Mouse (Mus musculus): ENCODE results near the gene Acsbg2. TPM values are rescaled to one million over a fixed set of nuclear protein-coding genes. Genes with fewer than 3 reads are reported as not detected.

Gene Acsbg2
- polyA plus RNA-seq, 1 experiment from 2014 or later = not detected

- no peak overlapping the region for H3K9ac ChIP-seq
- no peaks in the 10 kb centered on the region for H3K9me3 ChIP-seq
- no peak overlapping the region for H3K27ac ChIP-seq
- H3K27me3 ChIP-seq = no peaks in the 10 kb centered on the region
- no peak for ATAC-seq (ENCODE audit: low FRiP score)
- peaks cover 60% of the 10 kb centered on the region for H3K36me3 ChIP-seq (replicated peaks)
- H3K4me3 ChIP-seq (replicated peaks) = no peak overlapping the region
- H3K4me1 ChIP-seq = no peaks in the 10 kb centered on the region
- no peak overlapping the region for H3K4me2 ChIP-seq
- 99% methylated on average over 2 of the region's 2 CpGs for WGBS
Measured at GRCm38 (mm10) chr17:56890018-56890417, 15.8 kb upstream of the Acsbg2 start.

- Histone ChIP-seq H3K4me2 (no peak overlapping the region), H3K4me3 (replicated peaks) (no peak overlapping the region), H3K36me3 (replicated peaks) (peaks cover 40% of the 10 kb centered on the region), H3K27ac (no peak overlapping the region), H3K4me1 (no peaks in the 10 kb centered on the region), H3K27me3 (no peaks in the 10 kb centered on the region), H3K9me3 (no peaks in the 10 kb centered on the region), H3K9ac (no peak overlapping the region)
- 90% methylated on average over 2 of the region's 3 CpGs for WGBS
- no peak for ATAC-seq (ENCODE audit: low FRiP score)
Measured at GRCm38 (mm10) chr17:56888050-56888449, 13.8 kb upstream of the Acsbg2 start.

- Histone ChIP-seq H3K4me3 (replicated peaks) (no peak overlapping the region), H3K4me1 (no peaks in the 10 kb centered on the region), H3K27ac (no peak overlapping the region), H3K4me2 (no peak overlapping the region), H3K9me3 (no peaks in the 10 kb centered on the region), H3K9ac (no peak overlapping the region), H3K36me3 (replicated peaks) (peaks cover 12% of the 10 kb centered on the region), H3K27me3 (no peaks in the 10 kb centered on the region)
- ATAC-seq (ENCODE audit: low FRiP score) = no peak
- WGBS = 93% methylated on average over 17 of the region's 17 CpGs
Measured at GRCm38 (mm10) chr17:56884809-56885208, 10.6 kb upstream of the Acsbg2 start.

- WGBS = 88% methylated on average over 5 of the region's 5 CpGs
- no peak overlapping the region for H3K27ac ChIP-seq
- no peaks in the 10 kb centered on the region for H3K4me1 ChIP-seq
- H3K4me3 ChIP-seq (replicated peaks) = no peak overlapping the region
- H3K4me2 ChIP-seq = no peak overlapping the region
- H3K9ac ChIP-seq = no peak overlapping the region
- no peaks in the 10 kb centered on the region for H3K27me3 ChIP-seq
- no peak for ATAC-seq (ENCODE audit: low FRiP score)
- H3K36me3 ChIP-seq (replicated peaks) = peaks cover 7% of the 10 kb centered on the region
- H3K9me3 ChIP-seq = no peaks in the 10 kb centered on the region
Measured at GRCm38 (mm10) chr17:56884331-56884730, 10.1 kb upstream of the Acsbg2 start.

- Histone ChIP-seq H3K4me2 (no peak overlapping the region), H3K36me3 (replicated peaks) (peaks cover under 1% of the 10 kb centered on the region; the same call in 1 of the 2 replicates), H3K9ac (no peak overlapping the region), H3K27me3 (no peaks in the 10 kb centered on the region), H3K27ac (no peak overlapping the region), H3K4me1 (no peaks in the 10 kb centered on the region), H3K4me3 (replicated peaks) (no peak overlapping the region), H3K9me3 (no peaks in the 10 kb centered on the region)
- WGBS = 58% methylated on average over 17 of the region's 17 CpGs
- ATAC-seq (ENCODE audit: low FRiP score) = no peak
Measured at GRCm38 (mm10) chr17:56883612-56884011, 9.4 kb upstream of the Acsbg2 start.

DNA sequence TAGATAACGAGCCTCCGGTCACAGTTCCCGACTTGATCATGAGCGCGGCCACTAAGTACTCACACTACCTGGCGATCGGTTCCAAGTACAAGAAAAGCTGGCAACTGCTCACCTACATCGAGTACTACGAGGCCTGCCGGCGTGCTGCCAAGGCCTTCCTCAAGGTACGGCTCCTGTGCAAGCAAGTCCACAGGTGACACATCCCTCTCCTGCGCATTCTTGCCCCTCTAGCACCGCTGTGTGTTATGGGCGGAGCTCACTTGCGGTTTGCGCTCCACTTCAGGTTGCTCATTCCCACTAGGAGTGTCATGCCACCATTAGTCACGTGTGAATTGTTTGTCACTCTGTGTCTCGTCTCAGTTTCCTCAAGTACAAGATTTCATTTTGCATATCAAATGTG is 3.2 kb upstream of the Acsbg2 start:
- Histone ChIP-seq H3K9ac (no peak overlapping the region), H3K36me3 (replicated peaks) (no peaks in the 10 kb centered on the region), H3K9me3 (no peaks in the 10 kb centered on the region), H3K4me1 (no peaks in the 10 kb centered on the region), H3K27ac (no peak overlapping the region), H3K4me3 (replicated peaks) (no peak overlapping the region), H3K27me3 (no peaks in the 10 kb centered on the region), H3K4me2 (no peak overlapping the region)
- no peak for ATAC-seq (ENCODE audit: low FRiP score)
- WGBS = 92% methylated on average over 19 of the region's 19 CpGs

DNA sequence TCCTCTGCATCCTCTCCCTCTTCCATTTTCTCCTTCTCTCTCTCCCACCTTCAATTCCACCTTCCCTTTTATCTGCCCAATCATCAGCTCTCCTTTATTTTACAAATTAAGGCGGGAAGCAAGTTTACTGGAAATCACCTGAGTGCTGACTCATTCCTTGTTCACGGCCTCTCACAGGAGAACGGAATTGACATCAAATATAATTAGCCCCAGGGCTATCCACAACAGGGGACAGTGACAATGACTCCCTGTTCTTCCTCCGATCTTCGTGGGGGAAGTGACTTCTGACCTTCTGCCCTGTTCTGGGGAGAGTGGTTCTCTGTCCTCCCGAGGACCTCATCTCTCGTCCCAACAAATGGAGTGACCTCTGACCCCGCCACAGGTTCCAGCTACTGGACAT is 2.7 kb upstream of the Acsbg2 start:
- Histone ChIP-seq H3K36me3 (replicated peaks) (no peaks in the 10 kb centered on the region), H3K27me3 (no peaks in the 10 kb centered on the region), H3K9ac (no peak overlapping the region), H3K27ac (no peak overlapping the region), H3K4me1 (no peaks in the 10 kb centered on the region), H3K9me3 (no peaks in the 10 kb centered on the region), H3K4me3 (replicated peaks) (no peak overlapping the region), H3K4me2 (no peak overlapping the region)
- no peak for ATAC-seq (ENCODE audit: low FRiP score)
- 75% methylated on average over 8 of the region's 8 CpGs for WGBS

DNA sequence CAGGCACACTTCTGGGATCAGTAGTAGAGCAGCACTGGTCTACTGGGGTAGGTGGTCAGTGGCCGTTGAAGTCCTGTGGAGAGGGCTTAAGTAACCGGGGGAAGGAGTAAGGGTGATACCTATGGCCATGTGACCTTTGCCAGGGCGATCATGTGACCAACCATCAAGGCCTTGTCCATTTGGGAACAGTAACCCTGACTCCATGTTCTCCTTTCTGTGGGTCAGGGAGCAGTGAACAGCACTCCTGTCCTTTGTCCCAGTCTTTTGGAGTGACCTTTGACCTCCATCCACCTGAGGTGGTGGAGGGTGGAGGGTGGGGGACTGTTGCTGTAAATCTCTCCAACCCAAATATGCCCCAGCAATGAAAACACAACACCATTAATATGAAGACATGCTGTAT is 2.2 kb upstream of the Acsbg2 start:
- 85% methylated on average over 3 of the region's 3 CpGs for WGBS
- Histone ChIP-seq H3K4me1 (no peaks in the 10 kb centered on the region), H3K36me3 (replicated peaks) (no peaks in the 10 kb centered on the region), H3K4me2 (no peak overlapping the region), H3K4me3 (replicated peaks) (no peak overlapping the region), H3K27me3 (no peaks in the 10 kb centered on the region), H3K9me3 (no peaks in the 10 kb centered on the region), H3K27ac (no peak overlapping the region), H3K9ac (no peak overlapping the region)
- ATAC-seq (ENCODE audit: low FRiP score) = no peak

DNA sequence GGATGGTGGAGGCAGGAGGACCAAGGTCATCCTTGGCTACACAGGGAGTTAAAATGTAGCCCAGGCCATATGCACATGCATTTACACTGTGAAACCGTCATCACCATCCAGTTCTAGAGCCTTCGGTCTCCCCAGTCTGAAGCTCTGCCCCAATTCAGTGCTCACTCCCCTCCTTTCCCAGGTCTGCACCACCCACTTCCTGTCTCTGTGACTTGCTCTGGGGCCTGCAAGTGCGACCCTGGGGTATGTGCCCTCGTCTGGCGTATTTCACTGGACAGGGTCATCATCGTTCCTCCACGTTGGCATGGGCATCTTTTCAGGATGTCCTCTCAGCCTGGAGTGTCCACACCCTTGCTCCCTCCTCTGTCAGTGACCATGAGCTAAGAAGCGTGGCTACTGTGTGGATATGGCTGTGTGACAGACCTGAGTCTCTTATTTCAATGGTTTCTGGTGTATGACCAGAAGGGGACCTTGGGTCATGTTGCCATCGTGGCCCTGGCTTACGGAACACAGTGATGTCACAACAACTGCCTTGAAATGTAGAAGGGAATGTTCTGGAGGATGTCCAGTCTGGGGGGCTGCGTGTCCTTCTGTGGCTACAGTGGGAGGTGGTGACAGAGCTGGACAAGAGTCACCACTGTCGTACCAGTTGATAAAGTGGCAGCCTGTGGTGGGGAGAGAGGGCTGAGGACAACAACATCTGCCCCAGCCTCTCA is 847 bp upstream of the Acsbg2 start, which contains the start of gene 1700061G19Rik:
Gene 1700061G19Rik, plus strand, starts transcription at position 542 of the 716 bp plus-strand sequence.
- no peaks in the 10 kb centered on the region for H3K9me3 ChIP-seq
- no peaks in the 10 kb centered on the region for H3K4me1 ChIP-seq
- H3K9ac ChIP-seq = no peak within 1 kb of the TSS
- H3K4me3 ChIP-seq (replicated peaks) = no peak within 1 kb of the TSS
- 86% methylated on average over 12 of the region's 12 CpGs for WGBS
- no peak for ATAC-seq (ENCODE audit: low FRiP score)
- H3K27me3 ChIP-seq = no peaks in the 10 kb centered on the region
- no peaks in the 10 kb centered on the region for H3K36me3 ChIP-seq (replicated peaks)
- no peak within 1 kb of the TSS for H3K4me2 ChIP-seq
- no peak within 1 kb of the TSS for H3K27ac ChIP-seq

GRCm38 (mm10) chr17:56872512-56872911 is 1.7 kb downstream of the Acsbg2 start:
- WGBS = 79% methylated on average over 7 of the region's 7 CpGs
- Histone ChIP-seq H3K9me3 (no peaks in the 10 kb centered on the region), H3K36me3 (replicated peaks) (no peaks in the 10 kb centered on the region), H3K4me1 (no peaks in the 10 kb centered on the region), H3K4me2 (no peak overlapping the region), H3K4me3 (replicated peaks) (no peak overlapping the region), H3K27me3 (no peaks in the 10 kb centered on the region), H3K27ac (no peak overlapping the region), H3K9ac (no peak overlapping the region)
- ATAC-seq (ENCODE audit: low FRiP score) = no peak

- Histone ChIP-seq H3K4me3 (replicated peaks) (no peak overlapping the region), H3K27ac (no peak overlapping the region), H3K27me3 (no peaks in the 10 kb centered on the region), H3K4me1 (no peaks in the 10 kb centered on the region), H3K4me2 (no peak overlapping the region), H3K9ac (no peak overlapping the region), H3K9me3 (no peaks in the 10 kb centered on the region), H3K36me3 (replicated peaks) (no peaks in the 10 kb centered on the region)
- WGBS = 87% methylated on average over 8 of the region's 8 CpGs
- ATAC-seq (ENCODE audit: low FRiP score) = no peak
Measured at GRCm38 (mm10) chr17:56871767-56872166, 2.5 kb downstream of the Acsbg2 start.

DNA sequence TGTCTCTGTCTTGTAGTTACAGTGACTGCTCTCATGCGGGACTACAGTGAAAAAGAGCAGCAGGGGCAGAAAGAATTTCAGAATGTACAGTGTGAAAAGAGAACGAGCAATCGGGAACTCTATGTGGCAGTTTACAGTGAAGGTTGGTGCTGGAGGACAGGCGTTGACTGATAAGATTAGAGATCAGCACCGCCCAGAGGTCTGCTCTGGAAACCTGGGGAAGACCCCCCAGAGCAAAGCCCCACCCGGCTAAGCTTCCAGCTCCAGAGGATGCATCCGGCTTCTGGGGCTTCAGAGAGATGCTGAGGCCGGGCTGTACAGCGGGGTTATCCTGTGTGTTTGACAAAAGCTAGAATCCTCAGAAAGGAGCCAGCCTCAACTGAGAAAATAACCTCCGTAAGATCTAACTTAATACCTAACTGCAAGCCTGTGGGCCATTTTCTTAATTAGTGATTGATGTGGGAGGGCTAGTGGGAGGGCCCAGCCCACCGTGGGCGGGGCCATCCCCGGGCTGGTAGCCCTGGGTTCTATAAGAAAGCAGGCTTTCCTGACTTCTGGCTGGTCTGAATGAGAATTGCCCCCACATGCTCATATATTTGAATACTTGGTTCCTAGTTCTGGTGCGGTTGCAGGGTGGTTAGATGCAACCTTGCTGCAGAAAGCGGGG is 3.8 kb downstream of the Acsbg2 start:
- WGBS = 78% methylated on average over 15 of the region's 15 CpGs
- no peak for ATAC-seq (ENCODE audit: low FRiP score)
- Histone ChIP-seq H3K4me3 (replicated peaks) (no peak overlapping the region), H3K4me2 (no peak overlapping the region), H3K4me1 (no peaks in the 10 kb centered on the region), H3K9me3 (no peaks in the 10 kb centered on the region), H3K9ac (no peak overlapping the region), H3K36me3 (replicated peaks) (no peaks in the 10 kb centered on the region), H3K27me3 (0 out of 2 replicates have a peak, but pooled peaks cover 1% of the 10 kb centered on the region), H3K27ac (no peak overlapping the region)

DNA sequence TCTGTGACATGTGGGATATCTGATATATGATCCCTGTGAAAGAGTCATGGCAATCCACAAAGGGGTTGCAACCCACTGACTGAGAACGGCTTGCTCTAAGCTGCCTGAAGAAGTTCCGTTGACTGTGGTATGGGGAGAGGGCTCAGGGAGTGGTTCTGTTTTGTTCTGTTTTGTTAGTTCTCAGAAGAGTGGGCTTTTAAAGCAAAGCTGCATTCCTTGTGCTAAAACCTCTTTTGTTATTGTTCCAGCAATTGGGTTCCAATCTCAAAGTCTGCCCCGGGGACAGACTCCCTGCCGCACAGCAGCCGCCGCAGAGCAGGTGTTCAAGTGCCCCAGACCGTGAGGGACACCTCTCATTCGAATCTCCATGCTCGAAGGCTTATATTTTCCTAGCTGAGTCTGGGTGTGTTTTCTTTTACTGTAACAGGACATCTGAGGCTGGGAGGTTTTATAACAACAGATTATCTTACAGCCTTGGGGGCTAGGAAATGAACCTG is 4.7 kb downstream of the Acsbg2 start:
- H3K9me3 ChIP-seq = no peaks in the 10 kb centered on the region
- no peak overlapping the region for H3K4me3 ChIP-seq (replicated peaks)
- H3K36me3 ChIP-seq (replicated peaks) = no peaks in the 10 kb centered on the region
- H3K4me1 ChIP-seq = no peaks in the 10 kb centered on the region
- H3K27ac ChIP-seq = no peak overlapping the region
- 52% methylated on average over 9 of the region's 9 CpGs for WGBS
- ATAC-seq (ENCODE audit: low FRiP score) = no peak
- no peak overlapping the region for H3K4me2 ChIP-seq
- 0 out of 2 replicates have a peak, but pooled peaks cover 3% of the 10 kb centered on the region for H3K27me3 ChIP-seq
- no peak overlapping the region for H3K9ac ChIP-seq
